7 mouse cellular contexts compared by ENCODE assay signal in genomic region chr12:65075733-65076310, GRCm38 (mm10). TPM values are rescaled to one million over a fixed set of nuclear protein-coding genes. Genes with fewer than 3 reads are reported as not detected.
DNase-seq lines count a peak whose midpoint lies in the region; ATAC-seq and TF ChIP-seq lines count a peak whose summit lies in the region.

No protein-coding gene starts in this region.

- under 1% methylated on average over 41 of the region's 41 CpGs for WGBS in liver, adult 2 months
- WGBS in forebrain, embryonic 12.5 days, result under 1% methylated on average over 41 of the region's 41 CpGs
- WGBS in liver, embryonic 14.5 days (ENCODE audit: insufficient replicate concordance), result under 1% methylated on average over 41 of the region's 41 CpGs

- TF ChIP-seq CTCF in liver, adult 2 months (IDR thresholded peaks at IDR 0.05; ENCODE audit: low read depth, low read length), result no peak
- TF ChIP-seq CTCF in liver, embryonic 14.5 days (IDR thresholded peaks at IDR 0.05; ENCODE audit: low read depth), result no peak

- ATAC-seq in forebrain, embryonic 12.5 days (ENCODE audit: low FRiP score), result no peak
- ATAC-seq in liver, embryonic 14.5 days (ENCODE audit: insufficient read depth), result peak; percentile 1; the same call in 1 of the 2 replicates

- H3K9me3 ChIP-seq in forebrain, embryonic 12.5 days, result no peaks in the 10 kb centered on the region
- no peaks in the 10 kb centered on the region for H3K9me3 ChIP-seq in liver, embryonic 14.5 days (ENCODE audit: control insufficient read depth, low read length)

- DNase-seq in liver, adult 2 months (ENCODE audit: extremely low read depth, low read depth, low spot score), result no peak
- no peak for DNase-seq in liver
- peak; percentile 20 for DNase-seq in adipocyte (ENCODE audit: low spot score)
- peak in 1 of 3 experiments; percentile 7 for DNase-seq in liver, embryonic 14.5 days (ENCODE audit: low read depth in 3 of 3, low spot score in 3 of 3)
- DNase-seq in cerebellum, postnatal 4 days (ENCODE audit: low spot score in 2 of 2), result no peak
- no peak for DNase-seq in layer of hippocampus, adult 8-10 months (ENCODE audit: low spot score in 2 of 2)

- TF ChIP-seq EP300 in liver, embryonic 14.5 days (IDR thresholded peaks at IDR 0.05; ENCODE audit: low read depth), result no peak

- H3K36me3 ChIP-seq in liver, adult 2 months (ENCODE audit: control insufficient read depth, insufficient read depth, low read length), result no peaks in the 10 kb centered on the region
- peaks cover 10% of the 10 kb centered on the region for H3K36me3 ChIP-seq in forebrain, embryonic 12.5 days (replicated peaks)
- no peaks in the 10 kb centered on the region; the same call in none of the 2 replicates for H3K36me3 ChIP-seq in liver, embryonic 14.5 days (replicated peaks; ENCODE audit: control insufficient read depth, insufficient read depth, low read depth)

- TF ChIP-seq POLR2A in liver, adult 2 months (IDR thresholded peaks at IDR 0.05; ENCODE audit: extremely low read depth, insufficient read depth, low read length), result no peak

- no peaks in the 10 kb centered on the region for H3K27me3 ChIP-seq in liver, adult 2 months (ENCODE audit: control insufficient read depth, insufficient read depth, low read length)
- H3K27me3 ChIP-seq in forebrain, embryonic 12.5 days, result no peaks in the 10 kb centered on the region
- no peaks in the 10 kb centered on the region; the same call in 1 of the 2 replicates for H3K27me3 ChIP-seq in liver, embryonic 14.5 days (ENCODE audit: control insufficient read depth, insufficient read depth, low read length)

- no peak overlapping the region for H3K27ac ChIP-seq in liver, adult 2 months (replicated peaks; ENCODE audit: insufficient read depth, low read depth, low read length)
- peak overlapping the region; percentile 88 for H3K27ac ChIP-seq in forebrain, embryonic 12.5 days
- peak overlapping the region; percentile 44 for H3K27ac ChIP-seq in liver, embryonic 14.5 days

- no peaks in the 10 kb centered on the region; the same call in 1 of the 2 replicates for H3K79me2 ChIP-seq in liver, adult 2 months (ENCODE audit: control insufficient read depth, insufficient read depth, low read length)

- H3K4me1 ChIP-seq in liver, adult 2 months (ENCODE audit: control insufficient read depth, insufficient read depth, low read length), result peaks cover 5% of the 10 kb centered on the region; the same call in 1 of the 2 replicates
- H3K4me1 ChIP-seq in forebrain, embryonic 12.5 days, result peaks cover 37% of the 10 kb centered on the region
- peaks cover 16 to 19% of the 10 kb centered on the region in 2 experiments for H3K4me1 ChIP-seq in liver, embryonic 14.5 days (replicated peaks; ENCODE audit: control insufficient read depth in 2 of 2, insufficient read depth in 2 of 2, low read length in 1 of 2)

- peak overlapping the region; percentile 84 for H3K4me3 ChIP-seq in liver, adult 2 months (ENCODE audit: insufficient read depth, low read depth, low read length)
- peak overlapping the region; percentile 83 for H3K4me3 ChIP-seq in forebrain, embryonic 12.5 days (replicated peaks)
- H3K4me3 ChIP-seq in liver, embryonic 14.5 days (ENCODE audit: insufficient read depth in 1 of 2, low read depth in 2 of 2, low read length in 2 of 2), result peak overlapping the region; percentile 93 to 98

- peak overlapping the region; percentile 82 for H3K4me2 ChIP-seq in forebrain, embryonic 12.5 days
- H3K4me2 ChIP-seq in liver, embryonic 14.5 days (ENCODE audit: low read depth), result peak overlapping the region; percentile 72

- peak overlapping the region; percentile 80 for H3K9ac ChIP-seq in liver, adult 2 months (ENCODE audit: low read depth, low read length)
- peak overlapping the region; percentile 76 for H3K9ac ChIP-seq in forebrain, embryonic 12.5 days
- peak overlapping the region; percentile 89 for H3K9ac ChIP-seq in liver, embryonic 14.5 days (replicated peaks)

RNA-seq across cellular contexts. Expression of gene Fancm, which starts 0.4 kb away (rescaled TPM):
- 3.4 and 3.8 TPM in 2 replicates for total RNA-seq in liver, adult 2 months (2014; rRNA removed)
- polyA plus RNA-seq in liver, adult 2 months (2012; rRNA removed), result 0.65 and 0.70 TPM in 2 replicates
- polyA plus RNA-seq in forebrain, embryonic 12.5 days (2016; fragmentation: Nextera tagmentation; extraction: Ambion mirVana), result 15.4 and 17.5 TPM in 2 replicates
- 2.3 and 4.6 TPM in 2 replicates for polyA plus RNA-seq in liver, embryonic 14.5 days (2012; rRNA removed)
- polyA plus RNA-seq in liver, embryonic 14.5 days (2014; fragmentation: Nextera tagmentation; extraction: Ambion mirVana), result 5.8 and 6.5 TPM in 2 replicates
- total RNA-seq in layer of hippocampus, adult 8-10 months (2022), result 10 to 100 TPM; 11.2 to 16.1 (median 14.8) TPM

RNA-seq across cellular contexts. Expression of gene Fkbp3, which starts 2.0 kb away (rescaled TPM):
- 30.6 and 41.1 TPM in 2 replicates for total RNA-seq in liver, adult 2 months (2014; rRNA removed)
- polyA plus RNA-seq in liver, adult 2 months (2012; rRNA removed), result 20.6 and 25.2 TPM in 2 replicates
- polyA plus RNA-seq in forebrain, embryonic 12.5 days (2016; fragmentation: Nextera tagmentation; extraction: Ambion mirVana), result 660 and 664 TPM in 2 replicates
- polyA plus RNA-seq in liver, embryonic 14.5 days (2012; rRNA removed), result 34.3 and 66.5 TPM in 2 replicates
- polyA plus RNA-seq in liver, embryonic 14.5 days (2014; fragmentation: Nextera tagmentation; extraction: Ambion mirVana), result 147 and 152 TPM in 2 replicates
- 100 to 1,000 TPM; 137 to 180 (median 153) TPM for total RNA-seq in layer of hippocampus, adult 8-10 months (2022)

RNA-seq across cellular contexts. Expression of gene Prpf39, which starts 39.7 kb away (rescaled TPM):
- total RNA-seq in liver, adult 2 months (2014; rRNA removed), result 26.5 and 26.7 TPM in 2 replicates
- polyA plus RNA-seq in liver, adult 2 months (2012; rRNA removed), result 2.5 and 3.8 TPM in 2 replicates
- polyA plus RNA-seq in forebrain, embryonic 12.5 days (2016; fragmentation: Nextera tagmentation; extraction: Ambion mirVana), result 69.4 and 71.1 TPM in 2 replicates
- 5.8 and 9.1 TPM in 2 replicates for polyA plus RNA-seq in liver, embryonic 14.5 days (2012; rRNA removed)
- polyA plus RNA-seq in liver, embryonic 14.5 days (2014; fragmentation: Nextera tagmentation; extraction: Ambion mirVana), result 14.3 and 14.5 TPM in 2 replicates
- total RNA-seq in layer of hippocampus, adult 8-10 months (2022), result 10 to 100 TPM; 39.2 to 56.3 (median 48.3) TPM
